Mouse (Mus musculus) lung, adult 2 months (tissue): ENCODE data around the gene Zg16.

ENCODE experiments used
- CTCF ChIP-seq: fragments of 200-500 bp; IDR thresholded peaks from 2 replicates; pipeline ENCODE4 v1.5.1; 2011; ENCODE audit warnings: mild to moderate bottlenecking, low read length, control low read depth; ENCODE audit not compliant: insufficient read depth
- POLR2A ChIP-seq: fragments of 200-500 bp; IDR thresholded peaks from 2 replicates; pipeline ENCODE4 v1.6.1; 2011; ENCODE audit warnings: low read depth, mild to moderate bottlenecking, control low read depth, low read length, borderline replicate concordance; ENCODE audit errors: extremely low read depth

DNA sequence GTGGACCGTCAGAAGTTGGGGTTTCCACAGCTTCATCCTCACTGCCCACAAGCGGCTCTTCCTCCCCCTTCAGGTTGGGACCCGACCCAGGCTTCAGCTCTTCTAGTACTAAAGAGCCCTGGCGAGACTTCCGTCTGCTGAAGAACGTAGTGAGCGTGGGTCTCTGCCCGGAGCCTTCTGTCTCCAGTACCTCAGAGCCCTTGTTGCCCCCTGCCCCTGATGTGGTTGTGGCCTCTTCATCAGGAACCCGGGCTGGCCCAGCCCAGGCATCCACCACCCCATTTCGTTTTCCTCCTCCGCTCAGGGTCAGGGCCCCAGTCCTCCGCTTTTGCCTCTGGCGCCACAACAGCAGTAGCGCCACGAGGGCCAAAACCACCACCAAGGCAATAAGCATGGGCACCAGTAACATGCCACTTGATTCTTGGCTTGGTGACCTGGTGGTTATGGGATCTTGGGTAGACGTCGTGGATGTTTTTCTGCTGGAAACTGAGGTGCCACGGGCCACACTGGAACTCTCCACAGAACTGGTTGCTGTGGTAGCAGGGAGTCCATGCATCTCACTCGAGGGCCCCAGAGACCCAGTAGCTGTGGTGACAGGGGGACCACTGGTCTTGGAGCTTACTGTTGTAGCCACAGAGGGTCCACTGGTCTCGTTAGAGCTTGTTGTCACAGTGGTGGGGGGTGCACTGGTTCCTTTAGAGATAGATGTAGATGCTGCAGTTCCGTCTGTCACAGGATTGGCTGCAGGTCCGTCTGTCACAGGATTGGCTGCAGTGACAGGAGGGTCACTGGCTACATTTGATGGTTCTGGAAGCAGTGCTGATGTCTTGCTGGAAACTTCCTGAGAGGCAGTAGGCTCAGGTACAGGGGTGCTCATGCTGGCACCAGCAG is 49.3 kb upstream of the Zg16 start:
- no peak for TF ChIP-seq CTCF
- no peak for TF ChIP-seq POLR2A
